Mouse (Mus musculus) ES-Bruce4 (cell line): Measurements from ENCODE around the gene Thada.

Experiments
- CTCF ChIP-seq: IDR thresholded peaks from one replicate; pipeline ENCODE4 v1.8.1; 2011; ENCODE audit warnings: low read depth, low read length
- EP300 ChIP-seq: IDR thresholded peaks from 2 replicates; pipeline ENCODE4 v1.6.1; 2011; ENCODE audit warnings: low read depth, low read length; ENCODE audit not compliant: insufficient read depth
- POLR2A ChIP-seq: IDR thresholded peaks from one replicate; pipeline ENCODE4 v1.8.1; 2011; ENCODE audit warnings: low read length; ENCODE audit not compliant: insufficient read depth

GRCm38 (mm10) chr17:84267456-84268074, 198.4 kb downstream of the Thada start:
- TF ChIP-seq CTCF = no peak
- TF ChIP-seq POLR2A = no peak
- no peak for TF ChIP-seq EP300
